Mouse (Mus musculus) right cerebral cortex, postnatal 14 days (tissue): ENCODE data around the gene Zfand3.

Source experiments
- DNase-seq: peaks from one replicate; pipeline ENCODE4 v3.0.0; 2022

Gene Zfand3

GRCm38 (mm10) chr17:30236611-30237010 lies 232.1 kb downstream of the Zfand3 start:
- DNase-seq = no peak

GRCm38 (mm10) chr17:30237600-30237999 lies 233.1 kb downstream of the Zfand3 start:
- no peak for DNase-seq

GRCm38 (mm10) chr17:30239458-30239857 lies 234.9 kb downstream of the Zfand3 start:
- no peak for DNase-seq

GRCm38 (mm10) chr17:30240659-30241058 lies 236.1 kb downstream of the Zfand3 start:
- no peak for DNase-seq

- DNase-seq = no peak
These were observed 236.5 kb downstream of the Zfand3 start for GRCm38 (mm10) chr17:30241061-30241460.

- DNase-seq = no peak
These were observed 237.3 kb downstream of the Zfand3 start for GRCm38 (mm10) chr17:30241720-30242322.

GRCm38 (mm10) chr17:30242647-30243046 lies 238.1 kb downstream of the Zfand3 start:
- DNase-seq = no peak

GRCm38 (mm10) chr17:30243540-30243939 lies 239.0 kb downstream of the Zfand3 start:
- no peak for DNase-seq

GRCm38 (mm10) chr17:30244651-30245307 lies 240.2 kb downstream of the Zfand3 start:
- no peak for DNase-seq

- no peak for DNase-seq
These were observed 240.8 kb downstream of the Zfand3 start for GRCm38 (mm10) chr17:30245308-30245706.

GRCm38 (mm10) chr17:30253028-30253427 lies 248.5 kb downstream of the Zfand3 start:
- DNase-seq = no peak

GRCm38 (mm10) chr17:30253924-30254323 lies 249.4 kb downstream of the Zfand3 start:
- DNase-seq = no peak

GRCm38 (mm10) chr17:30255928-30256560 lies 251.5 kb downstream of the Zfand3 start:
- no peak for DNase-seq

- no peak for DNase-seq
These were observed 253.9 kb downstream of the Zfand3 start for GRCm38 (mm10) chr17:30258480-30258879.

GRCm38 (mm10) chr17:30259938-30260337 lies 255.4 kb downstream of the Zfand3 start:
- DNase-seq = no peak
